Mouse (Mus musculus) testis, adult 10 weeks (tissue): ENCODE measurements around the gene Pmis2. TPM values are rescaled to one million over a fixed set of nuclear protein-coding genes. Genes with fewer than 3 reads are reported as not detected.

Experiments
- polyA plus RNA-seq: library from polyadenylated mRNA; stranded (reverse); fragments of 350-450 nt; fragmentation: Illumina TruSeq; extraction: RNeasy Lipid Tissue Mini Kit (QIAGEN cat#74804); gene quantifications from one replicate; pipeline ENCODE4 v1.2.3, GENCODE M21; 2014; ENCODE audit warnings: low read depth, low replicate concordance

Pmis2 gene
- polyA plus RNA-seq: 380 TPM

DNA sequence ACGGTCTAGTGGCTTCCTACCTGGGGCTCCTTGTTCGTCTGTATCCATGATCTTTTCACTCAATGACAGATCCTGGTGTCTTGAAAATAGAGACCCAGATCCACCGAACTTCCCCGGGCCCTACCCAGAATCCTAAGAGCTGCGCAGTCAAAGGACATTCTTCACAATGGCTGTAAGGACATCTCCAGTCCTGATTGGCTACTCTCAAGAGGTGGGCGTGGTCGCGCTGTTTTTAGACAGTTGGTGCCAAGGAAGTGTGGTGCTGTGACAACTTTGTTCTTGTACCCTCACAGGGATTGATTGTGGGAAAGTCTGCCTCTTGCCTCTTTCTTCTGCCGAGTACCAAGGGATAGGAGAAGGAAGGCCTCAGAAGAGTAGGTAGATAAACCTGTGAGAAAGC is at the start of gene Pmis2:
Pmis2 (minus strand) TSS at position 126 of the 400 bp plus-strand sequence.

GRCm38 (mm10) chr7:30711942-30712341 is 40.5 kb upstream of the Pmis2 start, which contains the start of gene Atp4a:
Atp4a (plus strand) TSS chr7:30712209.

GRCm38 (mm10) chr7:30698589-30698988 is 27.2 kb upstream of the Pmis2 start, which contains the start of gene 2200002J24Rik:
2200002J24Rik (plus strand) TSS chr7:30698926.

DNA sequence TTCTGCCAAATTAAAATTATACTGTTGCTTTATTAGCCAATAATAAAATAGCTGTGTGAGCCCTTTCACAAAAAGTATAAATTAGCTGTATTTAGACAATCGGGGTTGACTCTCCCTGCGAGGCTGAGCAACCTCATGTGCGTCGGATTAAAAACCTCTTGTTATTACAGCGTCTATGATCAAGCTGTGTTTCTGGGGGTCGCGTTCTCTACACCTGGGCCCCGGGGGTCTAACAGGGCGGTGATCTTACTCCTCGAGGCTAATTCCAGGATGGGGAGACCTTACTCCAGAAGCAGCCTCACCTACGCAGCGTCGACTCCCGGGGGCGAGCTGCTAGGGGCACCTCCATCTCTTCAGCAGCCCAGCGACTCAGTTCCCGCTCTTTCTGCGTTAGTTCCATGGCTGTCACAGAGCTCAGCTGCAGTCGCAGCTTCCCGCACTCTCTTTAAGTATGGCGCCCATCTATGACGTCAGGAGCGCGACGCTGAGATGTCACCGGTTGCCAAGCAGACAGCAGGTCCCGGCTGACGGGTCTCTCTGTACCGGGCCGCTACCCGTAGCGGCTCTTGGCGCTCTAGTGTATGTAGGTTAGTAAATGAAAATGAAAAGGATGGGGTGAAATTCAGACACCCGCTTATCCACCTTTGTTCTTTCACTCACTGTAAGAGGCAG is 6.7 kb downstream of the Pmis2 start, which contains the start of gene Haus5:
Haus5 (minus strand) TSS at position 466 of the 672 bp plus-strand sequence.

GRCm38 (mm10) chr7:30649591-30650540 is 21.5 kb downstream of the Pmis2 start, which contains the start of gene Rbm42:
Rbm42 (minus strand) TSS chr7:30650317.

DNA sequence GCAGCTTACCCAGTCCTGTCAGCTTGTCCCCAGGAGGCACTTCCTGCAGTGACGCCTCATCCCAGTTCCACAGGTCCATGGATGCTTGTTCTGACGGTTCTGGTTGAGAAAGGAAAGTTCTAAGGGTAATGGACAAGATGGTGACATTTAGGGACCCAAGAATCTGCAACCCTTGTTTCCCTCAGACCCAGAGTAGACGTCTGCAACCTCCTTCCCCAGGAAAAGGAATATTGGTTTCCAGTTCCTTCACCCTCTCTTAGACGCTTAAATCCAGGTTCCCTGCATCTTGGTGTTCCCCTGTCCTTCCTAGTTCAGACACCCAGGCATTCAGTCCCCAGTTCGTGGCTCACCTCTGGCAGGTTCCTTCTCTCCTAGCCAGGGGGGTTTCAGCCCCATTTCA is 35.7 kb downstream of the Pmis2 start, which contains the start of gene Etv2:
Etv2 (minus strand) TSS at position 101 of the 400 bp plus-strand sequence.

DNA sequence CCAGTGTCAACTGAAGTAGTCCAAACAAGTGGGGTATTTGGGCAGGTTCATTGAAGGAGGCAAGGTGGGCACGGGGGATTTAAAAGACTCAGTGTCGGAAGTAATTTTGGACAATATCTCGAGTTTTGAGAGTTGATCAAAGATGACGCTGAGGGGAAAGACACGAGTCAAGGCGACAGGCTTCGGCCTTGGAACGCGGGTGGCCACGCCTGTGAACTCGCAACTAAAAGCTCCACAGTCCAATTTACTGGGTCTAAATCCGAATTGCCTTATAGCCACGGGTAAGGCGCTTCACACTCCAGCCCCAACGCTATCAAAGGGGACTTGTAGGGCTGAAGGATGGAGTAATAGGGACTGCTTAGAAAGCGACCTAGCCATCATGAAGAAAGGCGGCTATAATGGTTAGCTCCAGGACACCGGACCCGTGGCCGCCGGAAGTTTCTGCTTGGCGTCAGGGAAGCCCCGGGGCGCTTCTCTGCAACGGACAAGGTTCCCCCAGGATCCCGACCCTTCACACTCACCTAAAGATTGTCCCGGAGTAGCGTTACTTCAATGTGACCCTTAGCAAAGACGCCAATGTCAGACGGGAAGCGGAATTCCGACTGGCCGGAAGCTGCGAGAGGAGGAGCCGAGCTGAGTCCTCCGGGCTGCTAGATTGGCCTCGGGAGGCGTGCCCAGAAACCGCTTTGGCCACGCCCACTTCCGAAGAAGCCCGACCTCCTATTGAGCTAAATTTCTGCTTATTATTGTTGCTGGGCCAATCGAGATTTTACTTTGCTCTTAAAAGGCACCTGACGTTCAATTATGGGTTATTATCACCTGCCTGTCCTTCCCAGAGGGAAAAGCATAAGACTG is 45.6 kb downstream of the Pmis2 start, which contains the start of gene Cox6b1:
Cox6b1 (minus strand) TSS at position 622 of the 855 bp plus-strand sequence.

Other genes with a start within 250 kb of the Pmis2 start
- gene Nfkbid, start 249.9 kb downstream of the Pmis2 start, polyA plus RNA-seq: 0.10 TPM
- 1.3 TPM for gene Aplp1, start 226.1 kb downstream of the Pmis2 start, polyA plus RNA-seq
- gene Kirrel2, start 213.9 kb downstream of the Pmis2 start, polyA plus RNA-seq: not detected
- 0.07 TPM for gene Nphs1, start 213.3 kb downstream of the Pmis2 start, polyA plus RNA-seq
- not detected for gene Prodh2, start 178.0 kb downstream of the Pmis2 start, polyA plus RNA-seq
- gene Arhgap33, start 136.5 kb downstream of the Pmis2 start, polyA plus RNA-seq: 4.2 TPM
- gene Hspb6, start 119.4 kb downstream of the Pmis2 start, polyA plus RNA-seq: 35.8 TPM
- 5.3 TPM for gene Proser3, start 119.3 kb downstream of the Pmis2 start, polyA plus RNA-seq
- gene Lin37, start 111.8 kb downstream of the Pmis2 start, polyA plus RNA-seq: 9.7 TPM
- gene U2af1l4, start 108.3 kb downstream of the Pmis2 start, polyA plus RNA-seq: 13.3 TPM
- 0.97 TPM for gene Gm49396, start 108.3 kb downstream of the Pmis2 start, polyA plus RNA-seq
- 22.6 TPM for gene Psenen, start 108.0 kb downstream of the Pmis2 start, polyA plus RNA-seq
- not detected for gene Igflr1, start 106.2 kb downstream of the Pmis2 start, polyA plus RNA-seq
- 7.6 TPM for gene Kmt2b, start 82.9 kb downstream of the Pmis2 start, polyA plus RNA-seq
- gene Zbtb32, start 72.7 kb downstream of the Pmis2 start, polyA plus RNA-seq: 21.3 TPM
- gene Upk1a, start 58.8 kb downstream of the Pmis2 start, polyA plus RNA-seq: not detected
- gene Cox6b1, start 45.5 kb downstream of the Pmis2 start, polyA plus RNA-seq: 113 TPM
- gene Etv2, start 35.8 kb downstream of the Pmis2 start, polyA plus RNA-seq: not detected
- 0.29 TPM for gene Rbm42, start 21.3 kb downstream of the Pmis2 start, polyA plus RNA-seq
- 7.4 TPM for gene Haus5, start 6.6 kb downstream of the Pmis2 start, polyA plus RNA-seq
- 6.8 TPM for gene 2200002J24Rik, start 27.3 kb upstream of the Pmis2 start, polyA plus RNA-seq
- 0.25 TPM for gene Atp4a, start 40.6 kb upstream of the Pmis2 start, polyA plus RNA-seq
- 14.5 TPM for gene Tmem147, start 57.9 kb upstream of the Pmis2 start, polyA plus RNA-seq
- gene Gapdhs, start 72.1 kb upstream of the Pmis2 start, polyA plus RNA-seq: 629 TPM
- 0.59 TPM for gene Sbsn, start 79.9 kb upstream of the Pmis2 start, polyA plus RNA-seq
- 5.9 TPM for gene Dmkn, start 92.2 kb upstream of the Pmis2 start, polyA plus RNA-seq
- not detected for gene Krtdap, start 116.3 kb upstream of the Pmis2 start, polyA plus RNA-seq
- not detected for gene Ffar2, start 152.2 kb upstream of the Pmis2 start, polyA plus RNA-seq
- not detected for gene Ffar3, start 184.6 kb upstream of the Pmis2 start, polyA plus RNA-seq
- gene Ffar1, start 190.0 kb upstream of the Pmis2 start, polyA plus RNA-seq: 0.17 TPM
- not detected for gene Cd22, start 208.7 kb upstream of the Pmis2 start, polyA plus RNA-seq
- 0.95 TPM for gene Mag, start 243.3 kb upstream of the Pmis2 start, polyA plus RNA-seq